ENCODE assay signal across 28 mouse cellular contexts in genomic region chr7:143263557-143263956, GRCm38 (mm10).
DNase-seq lines count a peak whose midpoint lies in the region; ATAC-seq and TF ChIP-seq lines count a peak whose summit lies in the region.
"Had no signal": no experiment of that assay in that cellular context is flagged by ENCODE, and none has a peak within 500 bp of the region (broad histone marks: within the 10 kb centered on the region; RNA-seq: fewer than 3 reads in every experiment).

No protein-coding gene starts in this region.

- no peak overlapping the region for H3K9ac ChIP-seq in heart, embryonic 11.5 days (ENCODE audit: low read depth, low read length)
- H3K9ac ChIP-seq in liver, postnatal 0 days (replicated peaks), result no peak overlapping the region
- H3K9ac ChIP-seq in liver, embryonic 11.5 days (ENCODE audit: low read depth, low read length), result no peak overlapping the region
- H3K9ac ChIP-seq in embryonic facial prominence, embryonic 14.5 days (ENCODE audit: low read depth, low read length), result no peak overlapping the region
- H3K9ac ChIP-seq: forebrain, postnatal 0 days; limb, embryonic 13.5 days; liver, embryonic 13.5 days; lung, embryonic 14.5 days; stomach, embryonic 15.5 days had no signal

- no peaks in the 10 kb centered on the region for H3K27me3 ChIP-seq in heart, embryonic 11.5 days (ENCODE audit: control insufficient read depth, insufficient read depth, low read length)
- no peaks in the 10 kb centered on the region for H3K27me3 ChIP-seq in liver, postnatal 0 days (ENCODE audit: insufficient read depth, low read length)
- H3K27me3 ChIP-seq in liver, embryonic 11.5 days (replicated peaks; ENCODE audit: control insufficient read depth, insufficient read depth, low read length), result no peaks in the 10 kb centered on the region
- no peaks in the 10 kb centered on the region for H3K27me3 ChIP-seq in embryonic facial prominence, embryonic 14.5 days (replicated peaks; ENCODE audit: control insufficient read depth, insufficient read depth, low read length)
- H3K27me3 ChIP-seq: CH12.LX; limb, embryonic 13.5 days; liver, embryonic 13.5 days; megakaryocyte, embryonic 14.5 days; Patski; stomach, embryonic 15.5 days had no signal

- H3K4me1 ChIP-seq in heart, embryonic 11.5 days (ENCODE audit: control insufficient read depth, insufficient read depth, low read length), result peaks cover 52% of the 10 kb centered on the region
- no peaks in the 10 kb centered on the region for H3K4me1 ChIP-seq in liver, postnatal 0 days (ENCODE audit: insufficient read depth)
- H3K4me1 ChIP-seq in liver, embryonic 11.5 days (replicated peaks; ENCODE audit: control insufficient read depth, insufficient read depth, low read length), result no peaks in the 10 kb centered on the region; the same call in 1 of the 2 replicates
- peaks cover 50% of the 10 kb centered on the region for H3K4me1 ChIP-seq in embryonic facial prominence, embryonic 14.5 days (ENCODE audit: control insufficient read depth, insufficient read depth, low read length)
- H3K4me1 ChIP-seq: liver, embryonic 13.5 days had no signal

- H3K36me3 ChIP-seq in heart, embryonic 11.5 days (ENCODE audit: control insufficient read depth, insufficient read depth, low read length), result no peaks in the 10 kb centered on the region
- no peaks in the 10 kb centered on the region; the same call in 1 of the 2 replicates for H3K36me3 ChIP-seq in liver, postnatal 0 days (replicated peaks; ENCODE audit: insufficient read depth, low read length)
- no peaks in the 10 kb centered on the region; the same call in 1 of the 2 replicates for H3K36me3 ChIP-seq in liver, embryonic 11.5 days (ENCODE audit: control insufficient read depth, insufficient read depth, low read length)
- H3K36me3 ChIP-seq in embryonic facial prominence, embryonic 14.5 days (ENCODE audit: control insufficient read depth, insufficient read depth, low read length), result no peaks in the 10 kb centered on the region
- H3K36me3 ChIP-seq: limb, embryonic 13.5 days; liver, embryonic 13.5 days; stomach, embryonic 15.5 days had no signal

- no peaks in the 10 kb centered on the region for H3K9me3 ChIP-seq in heart, embryonic 11.5 days (replicated peaks; ENCODE audit: control insufficient read depth, low read length)
- no peaks in the 10 kb centered on the region for H3K9me3 ChIP-seq in liver, postnatal 0 days (ENCODE audit: low read length)
- no peaks in the 10 kb centered on the region for H3K9me3 ChIP-seq in liver, embryonic 11.5 days (ENCODE audit: control insufficient read depth, low read length)
- no peaks in the 10 kb centered on the region for H3K9me3 ChIP-seq in embryonic facial prominence, embryonic 14.5 days (ENCODE audit: control insufficient read depth, low read length)
- H3K9me3 ChIP-seq: G1E; hindbrain, embryonic 10.5 days; limb, embryonic 13.5 days; liver, embryonic 13.5 days; megakaryocyte, embryonic 14.5 days; stomach, embryonic 15.5 days had no signal

- no peak overlapping the region for H3K4me3 ChIP-seq in heart, embryonic 11.5 days (ENCODE audit: low read depth, low read length)
- no peak overlapping the region for H3K4me3 ChIP-seq in liver, postnatal 0 days (ENCODE audit: low read depth, low read length)
- H3K4me3 ChIP-seq in liver, embryonic 11.5 days (ENCODE audit: low read depth, low read length), result no peak overlapping the region
- no peak overlapping the region for H3K4me3 ChIP-seq in embryonic facial prominence, embryonic 14.5 days (ENCODE audit: low read depth, low read length)
- H3K4me3 ChIP-seq: hindbrain, embryonic 10.5 days; limb, embryonic 13.5 days; liver, embryonic 13.5 days; megakaryocyte, embryonic 14.5 days; myocyte; stomach, embryonic 15.5 days had no signal

- 0 out of 2 replicates have a peak, but pooled peaks have one; percentile 5 for ATAC-seq in heart, embryonic 11.5 days (replicated peaks; ENCODE audit: insufficient number of reproducible peaks, low FRiP score, low TSS enrichment)
- no peak for ATAC-seq in liver, postnatal 0 days
- no peak for ATAC-seq in liver, embryonic 11.5 days (replicated peaks; ENCODE audit: low FRiP score)
- ATAC-seq in embryonic facial prominence, embryonic 14.5 days (ENCODE audit: low read depth), result peak; percentile 28; the same call in 1 of the 2 replicates
- ATAC-seq: forebrain, postnatal 0 days; hindbrain, embryonic 16.5 days; midbrain, embryonic 16.5 days; Patski had no signal

- no peak for DNase-seq in heart, postnatal 14 days
- peak; percentile 6 for DNase-seq in liver, postnatal 0 days
- no peak for DNase-seq in liver, embryonic 11.5 days (ENCODE audit: low spot score)
- DNase-seq in embryonic facial prominence, embryonic 14.5 days (ENCODE audit: low spot score), result peak; percentile 20
- peak; percentile 17 for DNase-seq in mesoderm, embryonic 11.5 days (ENCODE audit: low read depth, low spot score)
- no peak for DNase-seq in cerebellum, postnatal 4 days (ENCODE audit: low spot score in 2 of 2)
- no peak for DNase-seq in right cerebral cortex, postnatal 14 days
- DNase-seq: B cell, adult 2 months; cerebellum, adult 11 months; cerebellum, adult 9-11 months; forebrain, postnatal 0 days; gastrocnemius, postnatal 25 days; kidney, adult 2 months; kidney, postnatal 4 days; liver, embryonic 13.5 days; lung, embryonic 14.5 days; right cerebral cortex, adult 18-20 months had no signal

- TF ChIP-seq EP300 in liver, postnatal 0 days (IDR thresholded peaks at IDR 0.05; ENCODE audit: low read depth), result no peak

- WGBS in heart, embryonic 11.5 days (ENCODE audit: insufficient replicate concordance), result 56% methylated on average over 3 of the region's 3 CpGs
- 74% methylated on average over 3 of the region's 3 CpGs for WGBS in liver, postnatal 0 days (ENCODE audit: insufficient replicate concordance)
- WGBS in liver, embryonic 11.5 days, result 65% methylated on average over 3 of the region's 3 CpGs
- 35% methylated on average over 3 of the region's 3 CpGs for WGBS in embryonic facial prominence, embryonic 14.5 days

- no peak for TF ChIP-seq CTCF in liver, postnatal 0 days (IDR thresholded peaks at IDR 0.05; ENCODE audit: low read depth)

- intact Hi-C loops in heart, postnatal 14 days (cut with DNase I), result no loop called here

- no peak overlapping the region for H3K4me2 ChIP-seq in heart, embryonic 11.5 days
- no peak overlapping the region for H3K4me2 ChIP-seq in liver, postnatal 0 days (ENCODE audit: low read depth, low read length)
- no peak overlapping the region for H3K4me2 ChIP-seq in liver, embryonic 11.5 days
- no peak overlapping the region for H3K4me2 ChIP-seq in embryonic facial prominence, embryonic 14.5 days (ENCODE audit: low read depth, low read length)
- H3K4me2 ChIP-seq: limb, embryonic 13.5 days; liver, embryonic 13.5 days; lung, embryonic 14.5 days; stomach, embryonic 15.5 days had no signal

- H3K27ac ChIP-seq in heart, embryonic 11.5 days (ENCODE audit: low read depth, low read length), result no peak overlapping the region
- no peak overlapping the region for H3K27ac ChIP-seq in liver, postnatal 0 days (ENCODE audit: low read depth)
- H3K27ac ChIP-seq in liver, embryonic 11.5 days (ENCODE audit: low read depth, low read length), result no peak overlapping the region
- H3K27ac ChIP-seq in embryonic facial prominence, embryonic 14.5 days (replicated peaks; ENCODE audit: low read depth, low read length), result peak overlapping the region; percentile 36; the same call in 1 of the 2 replicates
- H3K27ac ChIP-seq: hindbrain, embryonic 10.5 days; limb, embryonic 13.5 days; liver, embryonic 13.5 days; stomach, embryonic 15.5 days had no signal

Comparison
In these comparisons a context has a peak if more than half of its experiments do, and no peak if none do; other contexts are left out.
1. DNase-seq: peak in liver, postnatal 0 days (single experiment), embryonic facial prominence, embryonic 14.5 days (single experiment) and mesoderm, embryonic 11.5 days (single experiment); none in heart, postnatal 14 days (0 of 2), liver, embryonic 11.5 days (single experiment), cerebellum, postnatal 4 days (0 of 2) and right cerebral cortex, postnatal 14 days (single experiment).
2. ATAC-seq: peak in heart, embryonic 11.5 days (single experiment) and embryonic facial prominence, embryonic 14.5 days (single experiment); none in liver, postnatal 0 days (single experiment) and liver, embryonic 11.5 days (single experiment).